Mouse (Mus musculus) lung, embryonic 14.5 days (tissue): ENCODE data around the gene Cbarp. TPM values are rescaled to one million over a fixed set of nuclear protein-coding genes. Genes with fewer than 3 reads are reported as not detected.

Experiments
- ATAC-seq: fragments of 200-750 bp; cut with Nextera tagmentation; 2 replicates; pipeline ENCODE4 v1.8.0; 2017; ENCODE audit warnings: mild to moderate bottlenecking, moderate TSS enrichment, moderate library complexity; ENCODE audit not compliant: insufficient read depth
- DNase-seq: peaks from one replicate; pipeline ENCODE4 v3.0.0-alpha.2; 2015
- H3K27ac ChIP-seq: fragments of 300-500 bp; sonication (generic); 2 replicates; pipeline ENCODE4 v1.5.1; 2014; ENCODE audit warnings: low read depth, mild to moderate bottlenecking, moderate library complexity
- H3K27me3 ChIP-seq: fragments of 300-500 bp; sonication (generic); 2 replicates; pipeline ENCODE4 v1.6.1; 2014; ENCODE audit warnings: low read length, control low read depth; ENCODE audit not compliant: insufficient read depth
- H3K36me3 ChIP-seq: fragments of 300-500 bp; sonication (generic); 2 replicates; pipeline ENCODE4 v1.6.1; 2014; ENCODE audit warnings: control low read depth; ENCODE audit not compliant: insufficient read depth
- H3K4me1 ChIP-seq: fragments of 300-500 bp; sonication (generic); 2 replicates; pipeline ENCODE4 v1.6.1; 2014; ENCODE audit warnings: antibody characterized with exemption, control low read depth; ENCODE audit not compliant: insufficient read depth
- H3K4me2 ChIP-seq: fragments of 300-500 bp; sonication (generic); 2 replicates; pipeline ENCODE4 v1.6.1; 2014; ENCODE audit warnings: mild to moderate bottlenecking
- H3K4me3 ChIP-seq: fragments of 300-500 bp; sonication (generic); 2 replicates; pipeline ENCODE4 v1.5.1; 2014; ENCODE audit warnings: low read depth, low read length
- H3K9ac ChIP-seq: fragments of 300-500 bp; sonication (generic); 2 replicates; pipeline ENCODE4 v1.6.1; 2014
- H3K9me3 ChIP-seq: fragments of 300-500 bp; sonication (generic); 2 replicates; pipeline ENCODE4 v1.6.1; 2016; ENCODE audit warnings: low read depth, low read length, control low read depth
- CTCF ChIP-seq: IDR thresholded peaks from 2 replicates; pipeline ENCODE4 v1.5.1; 2016; ENCODE audit warnings: antibody characterized with exemption, low read depth
- WGBS: fragments of 180-500 bp; shearing (Covaris S2); extraction: QIAGEN DNeasy Blood & Tissue Kit; methylation state at CpG from one replicate; pipeline ENCODE4 v1.1.7; 2014; 5-methylcytosine and 5-hydroxymethylcytosine counted together
- polyA plus RNA-seq: library from polyadenylated mRNA; unstranded; fragments of >200 nt; fragmentation: Nextera tagmentation; extraction: Ambion mirVana; gene quantifications from 2 replicates; pipeline ENCODE4 v1.2.1, GENCODE M21; 2014

Gene Cbarp
- polyA plus RNA-seq, 1 experiment from 2014 or later, result 5.5 TPM

DNA sequence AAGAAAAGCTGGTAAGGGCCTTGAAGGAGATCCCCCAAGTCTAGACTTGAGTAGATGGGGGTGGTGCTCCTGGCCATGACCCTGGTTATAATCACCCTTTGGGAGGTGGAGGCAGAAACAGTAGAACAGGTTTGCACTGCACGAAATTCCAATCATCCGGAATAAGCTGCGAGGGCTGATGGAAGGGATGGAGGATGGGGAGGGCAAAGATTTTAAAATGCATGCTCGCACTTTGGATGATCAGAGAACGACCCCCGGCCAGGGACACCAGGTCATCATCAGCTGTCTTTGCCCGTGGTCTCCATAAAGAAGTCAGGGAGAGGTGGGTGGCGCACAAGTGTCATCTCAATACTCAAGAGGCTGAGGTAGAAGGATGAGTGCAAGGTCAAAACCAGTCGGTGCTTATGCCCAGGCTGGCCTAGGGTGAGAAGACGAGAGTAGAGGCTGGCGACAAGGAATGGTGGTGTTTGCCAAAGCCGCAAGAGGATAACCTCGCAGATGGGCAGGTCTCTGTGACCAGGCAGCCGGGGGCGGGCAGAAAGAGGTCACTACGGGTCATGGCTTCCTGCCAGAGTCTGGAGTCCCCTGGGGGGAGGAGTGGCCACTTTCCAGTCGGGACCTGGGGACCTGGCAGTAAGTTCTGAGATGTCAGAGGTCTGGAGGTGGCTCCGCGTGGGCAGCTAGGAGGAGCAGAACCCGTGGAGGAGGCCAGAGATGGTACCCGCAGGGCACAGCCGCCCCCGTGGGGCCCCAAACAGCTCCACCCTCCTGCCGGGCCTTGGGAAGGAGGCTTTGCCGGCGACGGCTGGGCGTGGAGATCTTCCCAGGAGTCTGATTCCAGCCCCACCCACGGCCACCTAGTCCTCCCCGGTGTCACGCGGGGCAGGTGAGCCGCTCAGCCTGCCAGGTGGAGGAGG is 20.1 kb upstream of the Cbarp start:
- peak overlapping the region; percentile 51 for H3K9ac ChIP-seq
- 0 out of 2 replicates have a peak, but pooled peaks have one; percentile 5 for TF ChIP-seq CTCF
- H3K4me3 ChIP-seq, result peak overlapping the region; percentile 39
- peaks cover 55% of the 10 kb centered on the region for H3K4me1 ChIP-seq
- peaks cover 28% of the 10 kb centered on the region for H3K36me3 ChIP-seq
- H3K27ac ChIP-seq, result peak overlapping the region; percentile 97
- WGBS, result under 1% methylated on average over 33 of the region's 33 CpGs
- DNase-seq, result peak; percentile 82
- no peak for ATAC-seq
- no peaks in the 10 kb centered on the region for H3K9me3 ChIP-seq
- peak overlapping the region; percentile 82 for H3K4me2 ChIP-seq
- no peaks in the 10 kb centered on the region for H3K27me3 ChIP-seq

DNA sequence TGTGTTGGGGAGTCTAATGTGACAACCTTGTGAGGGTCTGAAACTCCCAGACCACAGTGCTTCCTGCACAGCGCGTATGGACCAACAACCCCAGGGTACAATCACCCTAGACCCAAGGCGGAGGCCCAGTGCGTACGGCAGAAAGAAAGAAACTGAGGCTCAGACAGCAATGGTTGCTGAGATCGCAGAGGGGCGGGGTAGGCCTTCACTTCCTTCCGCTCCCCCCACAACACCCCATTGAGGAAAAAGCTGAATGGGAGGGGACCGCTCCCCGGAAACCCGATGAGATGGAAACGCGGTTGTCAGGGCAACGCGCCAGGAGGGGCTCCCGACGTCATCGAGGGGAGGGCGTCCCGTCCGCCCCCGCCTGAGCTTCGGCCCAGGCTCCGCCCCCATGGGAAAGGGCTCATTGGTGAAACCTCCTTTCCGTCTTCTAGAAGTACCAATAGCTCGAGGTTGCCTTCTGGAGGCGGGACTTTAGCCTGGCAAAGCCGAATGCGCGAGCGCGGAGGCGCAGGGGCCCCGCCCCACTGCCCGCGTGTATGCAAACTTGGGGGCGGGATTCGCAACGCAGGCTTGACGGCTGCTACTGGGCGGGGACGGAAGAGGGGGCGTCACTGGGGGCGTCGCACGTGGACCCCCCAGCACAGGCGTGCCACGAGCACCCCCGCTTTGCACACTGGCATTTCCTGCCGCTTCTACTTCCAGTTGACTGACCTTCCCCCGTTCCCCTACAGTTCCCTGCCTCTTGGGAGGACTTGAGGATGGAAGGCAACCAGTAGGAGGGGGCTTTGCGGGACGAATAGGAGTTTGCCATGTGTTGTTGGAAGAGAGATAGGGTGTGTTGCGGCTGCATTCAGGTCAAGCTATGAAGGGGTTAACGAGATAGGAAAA is 19.2 kb upstream of the Cbarp start:
- no peaks in the 10 kb centered on the region for H3K27me3 ChIP-seq
- H3K4me2 ChIP-seq, result peak overlapping the region; percentile 82
- TF ChIP-seq CTCF, result no peak
- peak; percentile 77 for ATAC-seq
- WGBS, result under 1% methylated on average over 55 of the region's 55 CpGs
- H3K9me3 ChIP-seq, result no peaks in the 10 kb centered on the region
- H3K9ac ChIP-seq, result peak overlapping the region; percentile 51
- H3K4me1 ChIP-seq, result peaks cover 49% of the 10 kb centered on the region
- H3K27ac ChIP-seq, result peak overlapping the region; percentile 97
- H3K36me3 ChIP-seq, result peaks cover 37% of the 10 kb centered on the region
- DNase-seq, result peak; percentile 100
- H3K4me3 ChIP-seq, result peak overlapping the region; percentile 39

DNA sequence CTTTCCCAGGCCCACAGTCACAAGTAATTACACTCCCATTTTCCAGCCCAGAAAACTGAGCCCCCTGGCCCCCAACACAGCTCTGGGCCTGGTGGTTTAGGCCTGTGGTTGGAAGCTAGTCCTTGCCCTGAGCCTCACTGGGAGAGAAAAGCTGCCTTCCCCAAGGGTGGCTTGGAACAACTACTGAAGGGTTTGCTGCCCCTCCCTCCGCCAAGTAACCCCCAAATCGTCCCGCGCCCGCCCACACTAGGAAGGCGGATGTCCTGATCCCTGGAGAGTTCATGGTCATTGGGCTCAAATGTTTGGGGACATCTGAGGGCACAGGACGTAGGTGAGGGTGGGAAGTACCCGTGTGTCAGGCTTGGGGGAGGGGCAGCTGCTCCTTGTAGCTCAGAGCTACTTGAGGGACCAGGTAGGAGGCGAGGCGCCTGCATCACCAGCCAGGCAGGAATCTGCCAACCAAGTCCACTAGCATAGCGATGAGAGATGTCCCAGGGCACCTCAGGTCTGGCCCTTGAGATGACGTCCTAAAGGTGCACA is 18.5 kb upstream of the Cbarp start:
- Histone ChIP-seq H3K9me3 (no peaks in the 10 kb centered on the region), H3K27me3 (no peaks in the 10 kb centered on the region), H3K4me1 (peaks cover 44% of the 10 kb centered on the region), H3K9ac (peak overlapping the region; percentile 40), H3K27ac (peak overlapping the region; percentile 97), H3K36me3 (peaks cover 44% of the 10 kb centered on the region), H3K4me2 (peak overlapping the region; percentile 82), H3K4me3 (peak overlapping the region; percentile 39)
- DNase-seq, result peak; percentile 61
- no peak for TF ChIP-seq CTCF
- peak; percentile 4 for ATAC-seq
- WGBS, result 9% methylated on average over 12 of the region's 12 CpGs

DNA sequence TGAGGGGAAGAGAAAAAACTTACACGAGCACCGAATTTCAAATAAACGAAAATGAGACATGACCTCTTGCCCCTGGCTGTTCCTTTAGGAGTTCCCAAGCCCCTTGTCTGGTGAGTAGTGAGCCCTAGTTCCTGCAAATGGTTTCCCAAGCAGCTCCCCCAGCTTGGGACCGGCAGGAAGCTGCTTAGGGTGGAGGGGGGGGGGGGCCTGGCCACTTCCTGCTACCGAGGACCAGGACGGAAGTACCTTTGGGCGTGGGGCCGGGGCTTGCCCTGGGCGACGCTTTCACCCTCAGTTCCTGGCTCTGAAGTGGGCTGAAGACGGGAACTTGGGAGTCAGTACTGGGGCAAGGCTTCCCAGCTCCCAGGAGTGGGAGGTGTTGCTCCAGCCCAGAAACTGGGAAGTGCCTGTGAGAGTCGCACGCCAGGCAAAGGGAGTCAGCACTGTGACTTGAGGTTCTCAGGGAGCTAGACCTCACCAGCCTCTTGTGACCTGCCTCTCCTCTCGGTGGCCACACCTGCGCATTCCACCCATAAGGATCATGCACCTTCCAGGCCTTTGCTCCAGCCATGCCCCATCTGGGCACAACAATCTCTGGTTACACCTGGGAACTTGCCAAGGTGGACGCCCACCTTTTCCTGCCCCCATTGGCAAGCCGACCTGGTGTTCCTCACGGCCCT is 17.8 kb upstream of the Cbarp start:
- no peaks in the 10 kb centered on the region for H3K27me3 ChIP-seq
- DNase-seq, result peak; percentile 77
- H3K4me1 ChIP-seq, result peaks cover 44% of the 10 kb centered on the region
- peak; percentile 1; the same call in 1 of the 2 replicates for ATAC-seq
- peak overlapping the region; percentile 82 for H3K4me2 ChIP-seq
- peak overlapping the region; percentile 97 for H3K27ac ChIP-seq
- peaks cover 50% of the 10 kb centered on the region for H3K36me3 ChIP-seq
- no peak for TF ChIP-seq CTCF
- WGBS, result 9% methylated on average over 18 of the region's 18 CpGs
- H3K9ac ChIP-seq, result no peak overlapping the region
- H3K9me3 ChIP-seq, result no peaks in the 10 kb centered on the region
- peak overlapping the region; percentile 1; the same call in 1 of the 2 replicates for H3K4me3 ChIP-seq

DNA sequence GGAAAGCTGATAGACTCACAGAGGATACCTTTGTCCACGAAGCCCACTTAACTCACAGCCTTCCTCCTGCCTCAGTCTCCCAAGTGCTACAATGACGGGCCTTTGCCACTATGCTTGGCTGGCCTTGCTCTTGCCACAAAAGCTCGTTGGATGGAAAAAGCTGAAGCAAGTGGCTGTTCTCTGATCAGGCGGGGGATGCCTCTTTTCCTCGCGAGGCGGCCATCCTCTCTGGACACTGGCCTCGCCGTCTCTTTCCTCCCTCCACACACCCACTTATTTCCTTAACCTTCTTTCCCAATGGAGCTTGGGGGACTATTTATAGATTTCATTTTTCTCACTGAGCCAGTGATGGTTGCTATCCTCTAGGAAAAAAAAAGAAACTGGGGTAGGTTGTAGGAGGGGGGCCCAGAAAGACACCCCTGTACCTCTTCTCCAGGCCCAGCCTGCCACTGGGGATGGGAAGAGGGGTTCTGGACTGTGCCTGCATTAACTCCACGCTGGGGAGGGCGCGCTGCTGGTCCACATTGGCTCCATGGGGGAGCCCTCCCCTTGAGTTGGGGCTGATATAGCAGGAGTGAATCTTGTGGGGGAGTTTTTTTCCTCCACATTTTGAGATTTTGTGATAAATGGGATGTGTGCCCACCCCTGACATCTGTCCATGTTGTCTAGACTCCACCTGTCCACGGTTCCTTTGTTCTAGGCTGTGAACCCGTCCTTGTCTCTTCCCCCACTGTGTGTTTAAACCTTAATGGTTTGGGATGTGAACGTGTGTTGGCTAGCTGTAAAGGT is 16.7 kb upstream of the Cbarp start:
- Histone ChIP-seq H3K27ac (peak overlapping the region; percentile 74; the same call in 1 of the 2 replicates), H3K9ac (no peak overlapping the region), H3K36me3 (peaks cover 61% of the 10 kb centered on the region), H3K4me2 (peak overlapping the region; percentile 18; the same call in 1 of the 2 replicates), H3K27me3 (no peaks in the 10 kb centered on the region), H3K4me3 (peak overlapping the region; percentile 9; the same call in 1 of the 2 replicates), H3K4me1 (peaks cover 45% of the 10 kb centered on the region), H3K9me3 (no peaks in the 10 kb centered on the region)
- WGBS, result 53% methylated on average over 15 of the region's 15 CpGs
- no peak for DNase-seq
- TF ChIP-seq CTCF, result no peak
- no peak for ATAC-seq

DNA sequence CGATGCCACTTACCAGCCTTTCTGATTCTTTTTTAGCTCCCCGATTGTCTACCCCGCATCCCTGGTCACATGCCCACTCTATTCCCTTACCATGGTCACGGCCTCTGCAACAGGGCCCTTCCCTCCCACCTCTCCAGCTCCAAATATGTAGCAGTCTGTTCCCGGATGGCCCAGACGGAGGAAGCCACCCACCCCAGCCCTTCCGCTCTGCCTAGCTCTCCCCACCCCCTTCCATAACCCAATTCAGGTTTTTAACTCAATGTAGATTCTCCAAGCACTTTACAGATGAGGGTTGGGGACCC is 16.1 kb upstream of the Cbarp start:
- ATAC-seq (no peak), DNase-seq (peak; percentile 43)
- Histone ChIP-seq H3K27ac (peak overlapping the region; percentile 74; the same call in 1 of the 2 replicates), H3K27me3 (no peaks in the 10 kb centered on the region), H3K4me2 (peak overlapping the region; percentile 18; the same call in 1 of the 2 replicates), H3K4me1 (peaks cover 39% of the 10 kb centered on the region), H3K4me3 (peak overlapping the region; percentile 9; the same call in 1 of the 2 replicates), H3K9me3 (no peaks in the 10 kb centered on the region), H3K36me3 (peaks cover 68% of the 10 kb centered on the region), H3K9ac (no peak overlapping the region)
- 54% methylated on average over 7 of the region's 7 CpGs for WGBS
- no peak for TF ChIP-seq CTCF
